Mouse (Mus musculus): ENCODE data around the gene Gm17584. TPM values are rescaled to one million over a fixed set of nuclear protein-coding genes. Genes with fewer than 3 reads are reported as not detected.
"Not testable (repeated sequence)": the region's sequence is repeated elsewhere in the genome, so short reads cannot be mapped to it uniquely, and the experiment has no call there.

Gm17584 gene
- not detected for total RNA-seq (2022)

GRCm38 (mm10) chrX:124500263-124500662 lies at the start of gene Gm17584:
Gene Gm17584 (plus strand): TSS chrX:124500563.
- not testable (repeated sequence) for DNase-seq

Other genes with a start within 250 kb of the Gm17584 start
- not detected for gene Gm17469, start 129.3 kb downstream of the Gm17584 start, total RNA-seq (2022)

Measured in adrenal gland, adult 8-10 months (tissue).